Mouse (Mus musculus) ES-E14 (cell line): ENCODE measurements around the gene Pcnp. TPM values are rescaled to one million over a fixed set of nuclear protein-coding genes. Genes with fewer than 3 reads are reported as not detected.
A peak's percentile ranks its signal among the peaks of the same experiment; 100 is the strongest.

ENCODE experiments used
- DNase-seq: peaks from one replicate; pipeline ENCODE4 v3.0.0-alpha.2; 2013; ENCODE audit warnings: low read depth, low spot score
- H3K27ac ChIP-seq: 2 replicates; pipeline ENCODE4 v1.5.1; 2012; ENCODE audit warnings: low read depth, mild to moderate bottlenecking, low read length, moderate library complexity, mixed read lengths; ENCODE audit not compliant: poor library complexity, insufficient read depth, severe bottlenecking
- H3K36me3 ChIP-seq: 2 replicates; pipeline ENCODE4 v1.6.1; 2012; ENCODE audit warnings: mild to moderate bottlenecking, low read length, moderate library complexity, mixed read lengths; ENCODE audit not compliant: control insufficient read depth, poor library complexity, insufficient read depth, severe bottlenecking
- H3K4me1 ChIP-seq, 2 experiments: fragments of 150-350 bp in 1 of 2; sonication (generic) in 1 of 2; 2 replicates each; pipeline ENCODE4 v1.6.1; 2012; ENCODE audit warnings: low read length in 2 of 2, mild to moderate bottlenecking in 1 of 2, mixed read lengths in 1 of 2; ENCODE audit not compliant: control insufficient read depth in 2 of 2, insufficient read depth in 2 of 2, poor library complexity in 1 of 2
- H3K4me3 ChIP-seq, 2 experiments: fragments of 150-350 bp in 1 of 2; sonication (generic) in 1 of 2; 2 replicates each; pipeline ENCODE4 v1.5.1; 2012; ENCODE audit warnings: low read length in 2 of 2, low read depth in 1 of 2, mild to moderate bottlenecking in 1 of 2, mixed read lengths in 1 of 2; ENCODE audit not compliant: insufficient read depth in 1 of 2, poor library complexity in 1 of 2, severe bottlenecking in 1 of 2
- H3K9ac ChIP-seq: 2 replicates; pipeline ENCODE4 v1.6.1; 2012; ENCODE audit warnings: low read depth, mild to moderate bottlenecking, low read length, mixed read lengths; ENCODE audit not compliant: poor library complexity, insufficient read depth, severe bottlenecking
- H3K9me3 ChIP-seq: fragments of 150-350 bp; sonication (generic); 2 replicates; pipeline ENCODE4 v1.6.1; 2012; ENCODE audit warnings: low read depth, mild to moderate bottlenecking, low read length; ENCODE audit not compliant: control insufficient read depth, insufficient read depth
- CHD2 ChIP-seq: IDR thresholded peaks from 2 replicates; pipeline ENCODE4 v1.6.1; 2014; ENCODE audit warnings: mild to moderate bottlenecking, low read depth, low read length, inconsistent platforms
- HCFC1 ChIP-seq: IDR thresholded peaks from 2 replicates; pipeline ENCODE4 v1.6.1; 2012; ENCODE audit warnings: low read length, inconsistent platforms, borderline replicate concordance; ENCODE audit not compliant: insufficient read depth
- MAFK ChIP-seq: IDR thresholded peaks from 2 replicates; pipeline ENCODE4 v1.6.1; 2014; ENCODE audit warnings: mild to moderate bottlenecking, low read depth, low read length, inconsistent platforms; ENCODE audit not compliant: insufficient read depth
- ZC3H11A ChIP-seq: IDR thresholded peaks from 2 replicates; pipeline ENCODE4 v1.6.1; 2012; ENCODE audit warnings: low read depth, mild to moderate bottlenecking, inconsistent platforms, low read length, borderline replicate concordance
- ZNF384 ChIP-seq: IDR thresholded peaks from 2 replicates; pipeline ENCODE4 v1.6.1; 2012; ENCODE audit warnings: low read depth, low read length, inconsistent platforms
- in situ Hi-C, 2 experiments: fragments of 600-800 bp; cut with MboI; formaldehyde crosslinking; loops; one replicate each; pipeline ENCODE4 v1.15.1; 2025; ENCODE audit warnings: low sequenced_read_pairs in 2 of 2, inconsistent platforms in 1 of 2; ENCODE audit not compliant: unreplicated experiment in 2 of 2
- total RNA-seq: library from RNA; depleted of rRNA; stranded (reverse); fragments of 300-350 nt; gene quantifications from 2 replicates; pipeline ENCODE4 v1.2.3, GENCODE M21; 2012

Gene Pcnp
- total RNA-seq, 1 experiment, result 58.7 TPM

GRCm38 (mm10) chr16:55990311-55990710 is 39.2 kb downstream of the Pcnp start:
- Histone ChIP-seq H3K4me3 (no peak overlapping the region), H3K4me1 (no peaks in the 10 kb centered on the region), H3K9me3 (no peaks in the 10 kb centered on the region), H3K9ac (no peak overlapping the region), H3K36me3 (peaks cover 11% of the 10 kb centered on the region), H3K27ac (no peak overlapping the region)
- in situ Hi-C loops, result no loop called here
- no peak for DNase-seq
- TF ChIP-seq HCFC1 (no peak), MAFK (no peak), ZC3H11A (no peak), ZNF384 (no peak), CHD2 (no peak)

- peaks cover 16% of the 10 kb centered on the region for H3K36me3 ChIP-seq
Measured at GRCm38 (mm10) chr16:55986001-55986400, 43.5 kb downstream of the Pcnp start.

GRCm38 (mm10) chr16:55974903-55975285 is 54.6 kb downstream of the Pcnp start:
- no peak for TF ChIP-seq MAFK
- no peak for TF ChIP-seq CHD2
- TF ChIP-seq HCFC1, result no peak; the same call in 1 of the 2 replicates
- no peak for TF ChIP-seq ZC3H11A
- no peak for TF ChIP-seq ZNF384

More at GRCm38 (mm10) chr16:55986001-55986400, 43.5 kb downstream of the Pcnp start:
- in situ Hi-C loops, result no loop called here
- no peak for DNase-seq
- TF ChIP-seq MAFK (no peak), CHD2 (no peak)
- no peaks in the 10 kb centered on the region for H3K4me1 ChIP-seq
- no peak overlapping the region for H3K9ac ChIP-seq
- no peak overlapping the region for H3K27ac ChIP-seq
- H3K4me3 ChIP-seq, result no peak overlapping the region
- no peaks in the 10 kb centered on the region for H3K9me3 ChIP-seq

GRCm38 (mm10) chr16:55974256-55974902 is 55.2 kb downstream of the Pcnp start:
- Histone ChIP-seq H3K9me3 (no peaks in the 10 kb centered on the region), H3K27ac (peak overlapping the region; percentile 64), H3K9ac (peak overlapping the region; percentile 84), H3K4me1 (no peaks in the 10 kb centered on the region), H3K36me3 (peaks cover 25% of the 10 kb centered on the region), H3K4me3 (peak overlapping the region; percentile 82 to 86)
- DNase-seq, result peak; percentile 78
- TF ChIP-seq HCFC1 (no peak; the same call in 1 of the 2 replicates), ZNF384 (no peak), ZC3H11A (no peak), MAFK (no peak), CHD2 (no peak)
- in situ Hi-C loops, result no loop called here

More at GRCm38 (mm10) chr16:55974903-55975285, 54.6 kb downstream of the Pcnp start:
- Histone ChIP-seq H3K27ac (no peak overlapping the region), H3K9me3 (no peaks in the 10 kb centered on the region), H3K4me1 (no peaks in the 10 kb centered on the region), H3K9ac (peak overlapping the region; percentile 31), H3K36me3 (peaks cover 21% of the 10 kb centered on the region), H3K4me3 (peak overlapping the region; percentile 82 to 86)
- DNase-seq, result no peak
- in situ Hi-C loops, result no loop called here
